Mouse (Mus musculus) cortical plate, adult 2 months (tissue): ENCODE data around the gene Git1. TPM values are rescaled to one million over a fixed set of nuclear protein-coding genes. Genes with fewer than 3 reads are reported as not detected.

Source experiments
- H3K27ac ChIP-seq: fragments of 200-500 bp; 2 replicates; pipeline ENCODE4 v1.5.1; 2012; ENCODE audit warnings: low read length, control low read depth, inconsistent platforms; ENCODE audit not compliant: insufficient read depth
- H3K4me1 ChIP-seq: fragments of 200-500 bp; 2 replicates; pipeline ENCODE4 v1.6.1; 2011; ENCODE audit warnings: low read length; ENCODE audit not compliant: control insufficient read depth, insufficient read depth
- H3K4me3 ChIP-seq: fragments of 200-500 bp; 2 replicates; pipeline ENCODE4 v1.5.1; 2011; ENCODE audit warnings: mild to moderate bottlenecking, low read length, control low read depth; ENCODE audit not compliant: insufficient read depth
- CTCF ChIP-seq: fragments of 200-500 bp; IDR thresholded peaks from 2 replicates; pipeline ENCODE4 v1.5.1; 2011; ENCODE audit warnings: mild to moderate bottlenecking, control low read depth, low read length; ENCODE audit not compliant: insufficient read depth; ENCODE audit errors: extremely low read depth
- POLR2A ChIP-seq: fragments of 200-500 bp; IDR thresholded peaks from 2 replicates; pipeline ENCODE4 v1.6.1; 2011; ENCODE audit warnings: mild to moderate bottlenecking, low read length, control low read depth; ENCODE audit not compliant: insufficient read depth; ENCODE audit errors: extremely low read depth
- polyA plus RNA-seq: library from polyadenylated mRNA; depleted of rRNA; stranded (reverse); fragments of >200 nt; gene quantifications from 2 replicates; pipeline ENCODE4 v1.2.3, GENCODE M21; 2012

The Git1 gene
- polyA plus RNA-seq, 1 experiment = 204 TPM

DNA sequence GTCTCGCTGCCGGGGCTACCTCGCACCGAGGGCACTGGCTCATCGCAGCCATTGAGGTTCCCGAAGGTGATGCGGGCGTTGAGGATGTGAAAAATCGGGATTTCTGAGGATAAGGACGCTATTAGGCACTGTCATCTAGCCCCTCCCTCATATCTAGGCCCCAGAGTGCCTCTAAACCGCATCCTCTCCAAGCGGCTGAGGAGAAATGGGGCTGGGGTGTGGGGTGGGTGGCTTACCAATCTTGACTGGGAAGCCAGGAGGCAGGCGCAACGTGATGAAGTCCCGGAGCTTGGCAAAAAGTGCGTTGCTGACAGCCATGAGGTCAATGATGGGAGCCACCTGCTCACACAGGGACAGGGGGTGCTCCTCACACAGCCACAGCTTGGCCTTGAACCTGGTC is 20.6 kb upstream of the Git1 start:
- no peak overlapping the region for H3K4me3 ChIP-seq
- H3K4me1 ChIP-seq = no peaks in the 10 kb centered on the region
- TF ChIP-seq CTCF = no peak
- no peak for TF ChIP-seq POLR2A
- H3K27ac ChIP-seq = no peak overlapping the region

GRCm38 (mm10) chr11:77476216-77476615 is 17.1 kb upstream of the Git1 start:
- Histone ChIP-seq H3K4me3 (no peak overlapping the region), H3K4me1 (no peaks in the 10 kb centered on the region), H3K27ac (no peak overlapping the region)
- TF ChIP-seq CTCF (no peak), POLR2A (no peak)

GRCm38 (mm10) chr11:77476895-77477294 is 16.5 kb upstream of the Git1 start:
- no peak overlapping the region for H3K27ac ChIP-seq
- TF ChIP-seq CTCF = no peak
- no peak for TF ChIP-seq POLR2A
- H3K4me1 ChIP-seq = peaks cover 2% of the 10 kb centered on the region; the same call in 1 of the 2 replicates
- H3K4me3 ChIP-seq = no peak overlapping the region

DNA sequence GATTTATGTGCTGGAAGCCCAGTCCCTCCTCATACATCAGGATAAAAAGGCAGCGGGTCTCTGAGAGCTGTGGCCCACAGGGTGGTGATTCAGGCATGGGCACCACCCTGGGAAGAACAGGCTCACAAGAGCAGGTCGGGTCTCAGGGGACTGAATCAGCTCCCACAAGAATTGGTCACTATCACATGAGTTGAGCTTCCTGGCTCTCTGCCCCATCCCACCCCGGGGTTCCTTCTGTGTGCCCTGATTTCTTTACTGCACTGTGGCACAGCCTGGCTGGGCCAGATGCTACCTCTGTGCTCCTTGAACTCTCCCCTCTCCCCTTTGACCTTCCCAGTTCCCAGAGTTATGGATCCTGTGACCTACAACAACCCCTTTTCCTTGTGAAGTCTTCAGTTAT is 10.3 kb upstream of the Git1 start:
- no peak for TF ChIP-seq POLR2A
- no peak for TF ChIP-seq CTCF
- Histone ChIP-seq H3K4me1 (peaks cover 23% of the 10 kb centered on the region), H3K4me3 (no peak overlapping the region), H3K27ac (peak overlapping the region; percentile 8; the same call in 1 of the 2 replicates)

DNA sequence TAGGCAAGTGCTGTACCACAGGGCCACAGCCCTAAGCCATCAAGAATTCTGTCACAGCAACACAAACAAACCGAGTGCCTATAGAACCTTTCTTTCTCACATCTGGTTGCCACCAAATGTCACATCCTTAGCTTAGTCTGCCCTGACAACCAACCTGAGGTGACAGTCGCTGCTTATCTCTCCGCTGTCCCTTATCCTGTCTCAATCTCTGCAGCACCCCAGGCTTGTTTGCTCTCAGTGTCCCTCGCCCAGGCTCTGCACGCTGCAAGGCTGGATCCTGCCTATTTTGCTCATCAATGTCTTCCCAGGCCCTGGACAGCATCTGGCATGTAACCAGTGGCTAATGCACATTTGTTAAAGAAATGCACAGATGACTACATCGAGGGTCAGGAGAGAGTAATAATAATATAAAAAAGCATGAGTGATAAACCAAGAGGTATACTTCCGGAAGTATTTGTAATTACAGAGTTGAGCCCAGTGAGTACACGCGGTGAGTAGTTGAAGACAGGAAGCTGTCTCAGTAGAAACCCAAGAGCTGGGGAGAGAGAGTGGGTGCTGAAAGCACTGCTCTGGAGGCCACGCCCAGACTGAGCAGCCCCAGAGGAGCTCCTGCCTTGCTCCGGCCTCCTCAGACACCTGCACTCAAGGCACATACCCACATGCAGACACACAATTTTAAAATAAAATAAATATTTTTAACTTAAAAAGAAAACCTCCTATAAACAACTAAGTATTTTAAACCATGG is 9.7 kb upstream of the Git1 start:
- no peak for TF ChIP-seq CTCF
- no peak for TF ChIP-seq POLR2A
- 0 out of 2 replicates have a peak overlapping the region, but pooled peaks have one; percentile 8 for H3K27ac ChIP-seq
- peaks cover 23% of the 10 kb centered on the region for H3K4me1 ChIP-seq

GRCm38 (mm10) chr11:77485229-77485628 is 8.1 kb upstream of the Git1 start:
- TF ChIP-seq CTCF = no peak
- TF ChIP-seq POLR2A = no peak
- Histone ChIP-seq H3K4me1 (peaks cover 23% of the 10 kb centered on the region), H3K27ac (no peak overlapping the region), H3K4me3 (no peak overlapping the region)

More for the DNA sequence above, 9.7 kb upstream of the Git1 start:
- no peak overlapping the region for H3K4me3 ChIP-seq

DNA sequence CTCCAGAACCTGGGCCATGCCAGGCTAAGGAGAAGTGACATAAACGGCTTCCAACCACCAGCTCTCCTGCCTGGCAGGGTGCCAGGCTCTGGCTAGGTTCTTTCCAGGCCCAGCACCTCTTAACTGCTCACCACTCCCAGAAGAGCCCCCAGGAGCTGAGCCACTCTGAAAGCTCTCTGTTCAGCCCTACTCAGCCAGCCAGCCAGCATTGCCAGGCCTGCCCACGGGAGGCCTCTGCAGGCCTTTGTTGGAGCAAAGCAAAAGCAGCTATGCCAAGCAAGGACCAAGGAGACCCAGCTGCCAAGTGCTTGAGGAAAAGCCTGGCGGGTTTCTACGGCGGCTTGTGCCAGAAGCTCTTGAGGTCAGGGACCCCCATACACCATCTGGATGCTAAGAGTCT is 6.6 kb upstream of the Git1 start:
- Histone ChIP-seq H3K4me3 (no peak overlapping the region; the same call in 1 of the 2 replicates), H3K27ac (peak overlapping the region; percentile 67), H3K4me1 (peaks cover 23% of the 10 kb centered on the region)
- TF ChIP-seq POLR2A (no peak), CTCF (0 out of 2 replicates have a peak, but pooled peaks have one; percentile 8)

DNA sequence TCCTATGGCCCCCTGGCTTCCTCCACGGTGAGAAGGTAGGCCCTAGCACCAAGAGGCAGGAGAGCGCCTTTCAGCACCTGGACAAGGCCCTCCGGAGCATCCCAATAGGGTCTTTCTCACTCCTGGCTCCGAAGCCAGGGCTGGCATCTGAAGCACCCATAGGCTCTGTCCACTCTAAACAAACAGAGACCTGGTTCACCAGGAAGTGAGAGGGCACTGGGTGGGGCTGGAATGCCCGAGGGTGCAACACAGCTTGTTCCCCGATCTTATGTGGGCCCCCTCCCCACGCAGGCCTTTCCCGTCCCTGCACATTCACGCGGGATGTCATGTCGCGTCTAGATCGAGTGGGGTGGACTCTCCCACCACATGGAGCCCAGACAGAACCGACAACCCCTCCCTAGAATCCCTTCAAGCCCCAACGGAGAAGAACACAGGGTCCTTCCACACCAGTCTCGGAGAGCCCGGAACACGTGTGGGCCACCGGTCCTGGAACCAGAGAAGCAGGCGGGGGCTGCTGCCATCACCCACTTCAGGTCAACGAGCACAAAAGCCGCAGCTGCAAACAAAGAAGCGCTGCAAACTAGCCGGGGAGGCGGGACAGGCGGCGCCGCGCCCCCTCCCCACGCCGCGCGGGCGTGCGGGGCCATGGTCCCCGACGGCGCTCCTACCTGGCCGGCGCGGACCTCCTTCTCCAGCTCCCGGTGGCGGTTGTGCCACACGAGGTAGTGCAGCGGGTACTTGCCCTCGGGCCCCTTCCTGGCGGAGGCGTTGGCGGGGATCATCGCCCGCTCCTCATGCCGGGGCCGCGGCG is 4.4 kb upstream of the Git1 start:
- peaks cover 18% of the 10 kb centered on the region for H3K4me1 ChIP-seq
- TF ChIP-seq CTCF (no peak), POLR2A (no peak)
- H3K27ac ChIP-seq = peak overlapping the region; percentile 82
- peak overlapping the region; percentile 94 for H3K4me3 ChIP-seq

GRCm38 (mm10) chr11:77489591-77490235 is 3.6 kb upstream of the Git1 start, which contains the start of gene Ankrd13b:
Ankrd13b (minus strand) TSS chr11:77489678.
- no peak for TF ChIP-seq CTCF
- peak; percentile 65 for TF ChIP-seq POLR2A
- Histone ChIP-seq H3K4me3 (peak within 1 kb of the TSS; percentile 94), H3K27ac (peak within 1 kb of the TSS; percentile 82), H3K4me1 (peaks cover 16% of the 10 kb centered on the region)
